Mouse (Mus musculus): Measurements from ENCODE around the gene Cers6.

- no peak for TF ChIP-seq CTCF (IDR thresholded peaks at IDR 0.05; ENCODE audit: low read depth)
- TF ChIP-seq EP300 (IDR thresholded peaks at IDR 0.05; ENCODE audit: low read depth), result no peak
Observed at GRCm38 (mm10) chr2:69095836-69096235, 234.6 kb downstream of the Cers6 start.

Data from liver, embryonic 14.5 days (tissue).